Mouse (Mus musculus): ENCODE measurements at regions not wholly inside any gene's neighbourhood (a gene's known extent, or its start where the extent isn't known, plus 50 kb on each side); places are given as distances from the start of the nearest gene placed in this dataset.
"Not testable (repeated sequence)": the region's sequence is repeated elsewhere in the genome, so short reads cannot be mapped to it uniquely, and the experiment has no call there.

GRCm38 (mm10) chr5:149856101-149856500, 162.4 kb upstream of the Rxfp2 start:
- no peak overlapping the region for H3K4me3 ChIP-seq (replicated peaks)
- no peaks in the 10 kb centered on the region for H3K36me3 ChIP-seq
- H3K27me3 ChIP-seq, result no peaks in the 10 kb centered on the region
- ATAC-seq (ENCODE audit: insufficient number of reproducible peaks, low FRiP score, low TSS enrichment, low read depth), result no peak
- no peaks in the 10 kb centered on the region for H3K4me1 ChIP-seq
- WGBS, result 87% methylated on average over 1 of the region's 1 CpGs
- no peak overlapping the region for H3K4me2 ChIP-seq (replicated peaks)
- H3K9me3 ChIP-seq (replicated peaks), result no peaks in the 10 kb centered on the region
- no peak overlapping the region for H3K27ac ChIP-seq (replicated peaks)
- no peak overlapping the region for H3K9ac ChIP-seq

- no peaks in the 10 kb centered on the region for H3K27me3 ChIP-seq
- H3K4me3 ChIP-seq (replicated peaks), result no peak overlapping the region
- H3K4me1 ChIP-seq, result no peaks in the 10 kb centered on the region; the same call in 1 of the 2 replicates
- no peak overlapping the region for H3K9ac ChIP-seq
- no peak overlapping the region for H3K27ac ChIP-seq (replicated peaks)
- H3K36me3 ChIP-seq, result no peaks in the 10 kb centered on the region
- no peak overlapping the region for H3K4me2 ChIP-seq (replicated peaks)
- no peaks in the 10 kb centered on the region for H3K9me3 ChIP-seq (replicated peaks)
- no peak for ATAC-seq (ENCODE audit: insufficient number of reproducible peaks, low FRiP score, low TSS enrichment, low read depth)
- 50% methylated on average over 1 of the region's 1 CpGs for WGBS
Observed at GRCm38 (mm10) chr5:149857019-149857418, 161.5 kb upstream of the Rxfp2 start.

GRCm38 (mm10) chr5:149861489-149861962, 156.9 kb upstream of the Rxfp2 start:
- Histone ChIP-seq H3K27ac (replicated peaks) (no peak overlapping the region), H3K4me2 (replicated peaks) (no peak overlapping the region), H3K9ac (no peak overlapping the region), H3K36me3 (no peaks in the 10 kb centered on the region), H3K27me3 (no peaks in the 10 kb centered on the region), H3K4me1 (no peaks in the 10 kb centered on the region; the same call in 1 of the 2 replicates), H3K9me3 (replicated peaks) (no peaks in the 10 kb centered on the region), H3K4me3 (replicated peaks) (no peak overlapping the region)
- 40% methylated on average over 4 of the region's 4 CpGs for WGBS
- ATAC-seq (ENCODE audit: insufficient number of reproducible peaks, low FRiP score, low TSS enrichment, low read depth), result 0 out of 2 replicates have a peak, but pooled peaks have one; percentile 24

GRCm38 (mm10) chr5:149867926-149868325, 150.5 kb upstream of the Rxfp2 start:
- H3K9me3 ChIP-seq (replicated peaks), result no peaks in the 10 kb centered on the region
- H3K9ac ChIP-seq, result no peak overlapping the region
- WGBS, result 70% methylated on average over 7 of the region's 7 CpGs
- no peak overlapping the region for H3K4me2 ChIP-seq (replicated peaks)
- ATAC-seq (ENCODE audit: insufficient number of reproducible peaks, low FRiP score, low TSS enrichment, low read depth), result no peak
- H3K27ac ChIP-seq (replicated peaks), result no peak overlapping the region
- no peaks in the 10 kb centered on the region for H3K4me1 ChIP-seq
- H3K36me3 ChIP-seq, result no peaks in the 10 kb centered on the region
- no peak overlapping the region for H3K4me3 ChIP-seq (replicated peaks)
- H3K27me3 ChIP-seq, result no peaks in the 10 kb centered on the region

GRCm38 (mm10) chr5:149869441-149869840, 149.0 kb upstream of the Rxfp2 start:
- WGBS, result 70% methylated on average over 5 of the region's 5 CpGs

GRCm38 (mm10) chr5:149870596-149870995, 147.9 kb upstream of the Rxfp2 start:
- peak; percentile 47; the same call in 1 of the 2 replicates for ATAC-seq (ENCODE audit: insufficient number of reproducible peaks, low FRiP score, low TSS enrichment, low read depth)
- H3K27me3 ChIP-seq, result no peaks in the 10 kb centered on the region
- no peak overlapping the region for H3K27ac ChIP-seq (replicated peaks)
- no peaks in the 10 kb centered on the region for H3K9me3 ChIP-seq (replicated peaks)
- H3K36me3 ChIP-seq, result no peaks in the 10 kb centered on the region
- H3K9ac ChIP-seq, result no peak overlapping the region
- H3K4me2 ChIP-seq (replicated peaks), result no peak overlapping the region
- no peaks in the 10 kb centered on the region for H3K4me1 ChIP-seq
- WGBS, result 82% methylated on average over 2 of the region's 2 CpGs
- no peak overlapping the region for H3K4me3 ChIP-seq (replicated peaks)

More at GRCm38 (mm10) chr5:149869441-149869840, 149.0 kb upstream of the Rxfp2 start:
- Histone ChIP-seq H3K27me3 (no peaks in the 10 kb centered on the region), H3K9me3 (replicated peaks) (no peaks in the 10 kb centered on the region), H3K36me3 (no peaks in the 10 kb centered on the region), H3K9ac (no peak overlapping the region), H3K4me1 (no peaks in the 10 kb centered on the region), H3K27ac (replicated peaks) (no peak overlapping the region), H3K4me2 (replicated peaks) (no peak overlapping the region), H3K4me3 (replicated peaks) (no peak overlapping the region)
- ATAC-seq (ENCODE audit: insufficient number of reproducible peaks, low FRiP score, low TSS enrichment, low read depth), result no peak

GRCm38 (mm10) chr5:149871521-149871920, 147.0 kb upstream of the Rxfp2 start:
- 19% methylated on average over 2 of the region's 2 CpGs for WGBS
- Histone ChIP-seq H3K27me3 (no peaks in the 10 kb centered on the region), H3K4me3 (replicated peaks) (no peak overlapping the region), H3K36me3 (no peaks in the 10 kb centered on the region), H3K9me3 (replicated peaks) (no peaks in the 10 kb centered on the region), H3K4me2 (replicated peaks) (no peak overlapping the region), H3K4me1 (no peaks in the 10 kb centered on the region), H3K27ac (replicated peaks) (no peak overlapping the region), H3K9ac (no peak overlapping the region)
- no peak for ATAC-seq (ENCODE audit: insufficient number of reproducible peaks, low FRiP score, low TSS enrichment, low read depth)

- no peak overlapping the region for H3K9ac ChIP-seq
- no peaks in the 10 kb centered on the region for H3K9me3 ChIP-seq (replicated peaks)
- H3K4me3 ChIP-seq (replicated peaks), result no peak overlapping the region
- H3K4me2 ChIP-seq (replicated peaks), result no peak overlapping the region
- H3K27me3 ChIP-seq, result no peaks in the 10 kb centered on the region
- no peaks in the 10 kb centered on the region for H3K36me3 ChIP-seq
- H3K4me1 ChIP-seq, result no peaks in the 10 kb centered on the region
- H3K27ac ChIP-seq (replicated peaks), result no peak overlapping the region
- 21% methylated on average over 9 of the region's 9 CpGs for WGBS
- no peak for ATAC-seq (ENCODE audit: insufficient number of reproducible peaks, low FRiP score, low TSS enrichment, low read depth)
Observed at GRCm38 (mm10) chr5:149873482-149874002, 144.9 kb upstream of the Rxfp2 start.

GRCm38 (mm10) chr5:149874342-149874741, 144.1 kb upstream of the Rxfp2 start:
- no peak overlapping the region for H3K27ac ChIP-seq (replicated peaks)
- H3K4me2 ChIP-seq (replicated peaks), result no peak overlapping the region
- WGBS, result 90% methylated on average over 2 of the region's 2 CpGs
- H3K36me3 ChIP-seq, result no peaks in the 10 kb centered on the region
- no peak overlapping the region for H3K4me3 ChIP-seq (replicated peaks)
- no peak for ATAC-seq (ENCODE audit: insufficient number of reproducible peaks, low FRiP score, low TSS enrichment, low read depth)
- no peaks in the 10 kb centered on the region for H3K4me1 ChIP-seq
- no peak overlapping the region for H3K9ac ChIP-seq
- H3K27me3 ChIP-seq, result no peaks in the 10 kb centered on the region
- no peaks in the 10 kb centered on the region for H3K9me3 ChIP-seq (replicated peaks)

GRCm38 (mm10) chr5:149892453-149892852, 126.0 kb upstream of the Rxfp2 start:
- ATAC-seq (ENCODE audit: insufficient number of reproducible peaks, low FRiP score, low TSS enrichment, low read depth); H3K36me3 ChIP-seq; H3K9ac ChIP-seq; H3K4me2 ChIP-seq (replicated peaks); H3K27me3 ChIP-seq; H3K9me3 ChIP-seq (replicated peaks); H3K27ac ChIP-seq (replicated peaks); H3K4me3 ChIP-seq (replicated peaks); H3K4me1 ChIP-seq: not testable (repeated sequence)

GRCm38 (mm10) chr5:149906927-149907326, 111.5 kb upstream of the Rxfp2 start:
- no peak for ATAC-seq (ENCODE audit: insufficient number of reproducible peaks, low FRiP score, low TSS enrichment, low read depth)
- WGBS, result 55% methylated on average over 3 of the region's 3 CpGs
- H3K4me1 ChIP-seq, result peaks cover 2% of the 10 kb centered on the region; the same call in 1 of the 2 replicates

GRCm38 (mm10) chr5:149908376-149909078, 109.9 kb upstream of the Rxfp2 start:
- Histone ChIP-seq H3K4me2 (replicated peaks) (no peak overlapping the region), H3K4me1 (peaks cover 2% of the 10 kb centered on the region; the same call in 1 of the 2 replicates), H3K27me3 (no peaks in the 10 kb centered on the region), H3K36me3 (no peaks in the 10 kb centered on the region), H3K4me3 (replicated peaks) (no peak overlapping the region), H3K9me3 (replicated peaks) (no peaks in the 10 kb centered on the region), H3K9ac (no peak overlapping the region), H3K27ac (replicated peaks) (no peak overlapping the region)
- WGBS, result 61% methylated on average over 4 of the region's 4 CpGs
- no peak for ATAC-seq (ENCODE audit: insufficient number of reproducible peaks, low FRiP score, low TSS enrichment, low read depth)

More at GRCm38 (mm10) chr5:149906927-149907326, 111.5 kb upstream of the Rxfp2 start:
- no peak overlapping the region for H3K4me3 ChIP-seq (replicated peaks)
- H3K36me3 ChIP-seq, result no peaks in the 10 kb centered on the region
- H3K4me2 ChIP-seq (replicated peaks), result no peak overlapping the region
- H3K27me3 ChIP-seq, result no peaks in the 10 kb centered on the region
- no peak overlapping the region for H3K27ac ChIP-seq (replicated peaks)
- no peak overlapping the region for H3K9ac ChIP-seq
- no peaks in the 10 kb centered on the region for H3K9me3 ChIP-seq (replicated peaks)
